ENCODE assay signal across 12 mouse cellular contexts in the genomic region with DNA sequence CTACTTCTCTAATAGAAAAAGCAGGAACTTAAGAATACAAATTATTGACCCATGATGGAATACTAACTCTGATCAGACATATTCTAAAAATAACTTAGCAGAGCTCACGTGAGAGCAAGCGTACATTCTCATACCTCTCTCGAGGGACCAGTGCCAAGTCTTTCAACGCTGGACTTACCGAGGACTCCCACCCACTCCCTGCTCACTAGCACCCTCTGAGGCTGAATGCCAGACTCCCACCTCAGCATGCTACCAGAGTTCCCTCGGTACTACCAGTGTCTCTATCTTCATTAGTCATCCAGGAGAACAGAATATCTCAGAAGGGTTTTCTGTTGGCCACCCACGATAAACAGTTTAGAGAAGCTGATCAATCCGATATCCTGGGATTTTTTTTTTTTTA.
DNase-seq lines count a peak whose midpoint lies in the region; ATAC-seq and TF ChIP-seq lines count a peak whose summit lies in the region.
"Had no signal": no experiment of that assay in that cellular context is flagged by ENCODE, and none has a peak within 500 bp of the region (broad histone marks: within the 10 kb centered on the region; RNA-seq: fewer than 3 reads in every experiment).

No protein-coding gene starts in this region.

- H3K9ac ChIP-seq in stomach, postnatal 0 days (ENCODE audit: low read length), result no peak overlapping the region
- H3K9ac ChIP-seq: hindbrain, embryonic 14.5 days; liver, embryonic 15.5 days; stomach, embryonic 15.5 days had no signal

- no peak overlapping the region for H3K27ac ChIP-seq in heart, embryonic 10.5 days
- H3K27ac ChIP-seq in stomach, postnatal 0 days (replicated peaks), result no peak overlapping the region
- H3K27ac ChIP-seq: hindbrain, embryonic 14.5 days; liver, embryonic 15.5 days; stomach, embryonic 15.5 days had no signal

- no peak for TF ChIP-seq EP300 in stomach, postnatal 0 days (optimal IDR thresholded peaks at IDR 0.05)

- H3K4me2 ChIP-seq in stomach, postnatal 0 days (replicated peaks; ENCODE audit: low read depth), result no peak overlapping the region
- H3K4me2 ChIP-seq: hindbrain, embryonic 14.5 days; liver, embryonic 15.5 days; stomach, embryonic 15.5 days had no signal

- no peaks in the 10 kb centered on the region for H3K9me3 ChIP-seq in heart, embryonic 10.5 days
- no peaks in the 10 kb centered on the region for H3K9me3 ChIP-seq in stomach, postnatal 0 days (ENCODE audit: control insufficient read depth, low read length)
- H3K9me3 ChIP-seq: liver, embryonic 15.5 days; stomach, embryonic 15.5 days had no signal

- no peak overlapping the region for H3K4me3 ChIP-seq in heart, embryonic 10.5 days
- H3K4me3 ChIP-seq in stomach, postnatal 0 days (ENCODE audit: low read depth, low read length), result no peak overlapping the region
- H3K4me3 ChIP-seq: liver, embryonic 15.5 days; stomach, embryonic 15.5 days had no signal

- no peaks in the 10 kb centered on the region for H3K36me3 ChIP-seq in heart, embryonic 10.5 days
- H3K36me3 ChIP-seq in stomach, postnatal 0 days (ENCODE audit: control insufficient read depth, insufficient read depth, low read length), result no peaks in the 10 kb centered on the region
- H3K36me3 ChIP-seq: liver, embryonic 15.5 days; stomach, embryonic 15.5 days had no signal

- peaks cover 21% of the 10 kb centered on the region for H3K4me1 ChIP-seq in heart, embryonic 10.5 days
- no peaks in the 10 kb centered on the region for H3K4me1 ChIP-seq in stomach, postnatal 0 days (replicated peaks; ENCODE audit: control insufficient read depth, insufficient read depth)
- H3K4me1 ChIP-seq: liver, embryonic 15.5 days had no signal

- peak; percentile 43; the same call in 1 of the 2 replicates for TF ChIP-seq CTCF in stomach, postnatal 0 days (IDR thresholded peaks at IDR 0.05; ENCODE audit: low read depth)

- DNase-seq in heart, adult 18-20 months, result peak; percentile 17 to 50
- no peak for DNase-seq in heart, embryonic 10.5 days (ENCODE audit: low spot score)
- peak; percentile 24 for DNase-seq in ovary, adult 18-20 months (ENCODE audit: low spot score)
- DNase-seq in ovary, postnatal 10 days (ENCODE audit: low spot score), result no peak
- peak; percentile 12 to 60 for DNase-seq in left cerebral cortex, postnatal 25 days (ENCODE audit: low spot score in 2 of 2)
- peak; percentile 31 for DNase-seq in stomach, postnatal 0 days (ENCODE audit: low spot score)
- DNase-seq: retina, postnatal 1 day had no signal

- intact Hi-C loops in left cerebral cortex, postnatal 25 days (cut with DNase I), result no loop called here

- ATAC-seq in stomach, postnatal 0 days (ENCODE audit: low FRiP score, low TSS enrichment), result 0 out of 2 replicates have a peak, but pooled peaks have one; percentile 32
- ATAC-seq in monocyte, adult 5-6 weeks (replicated peaks; ENCODE audit: insufficient number of reproducible peaks, low FRiP score, low TSS enrichment, poor library complexity, severe bottlenecking), result no peak

- H3K27me3 ChIP-seq in heart, embryonic 10.5 days (ENCODE audit: insufficient read depth, poor library complexity, severe bottlenecking), result no peaks in the 10 kb centered on the region
- H3K27me3 ChIP-seq in stomach, postnatal 0 days (ENCODE audit: control insufficient read depth, insufficient read depth, low read length), result no peaks in the 10 kb centered on the region
- H3K27me3 ChIP-seq: CH12.LX; liver, embryonic 15.5 days; stomach, embryonic 15.5 days had no signal

- 30% methylated on average over 8 of the region's 8 CpGs for WGBS in heart, embryonic 10.5 days
- WGBS in stomach, postnatal 0 days, result 16% methylated on average over 8 of the region's 8 CpGs

Comparison
In these comparisons a context has a peak if more than half of its experiments do, and no peak if none do; other contexts are left out.
1. DNase-seq: peak in heart, adult 18-20 months (2 of 2), ovary, adult 18-20 months (single experiment), left cerebral cortex, postnatal 25 days (2 of 2) and stomach, postnatal 0 days (single experiment); none in heart, embryonic 10.5 days (single experiment) and ovary, postnatal 10 days (single experiment).